Mouse (Mus musculus) hindbrain, embryonic 11.5 days (tissue): ENCODE data around the gene Dpp6. TPM values are rescaled to one million over a fixed set of nuclear protein-coding genes. Genes with fewer than 3 reads are reported as not detected.

Experiments
- ATAC-seq: fragments of 200-750 bp; cut with Nextera tagmentation; 2 replicates; pipeline ENCODE4 v1.8.0; 2017; ENCODE audit warnings: mild to moderate bottlenecking, moderate TSS enrichment, moderate library complexity; ENCODE audit not compliant: low FRiP score
- DNase-seq: peaks from one replicate; pipeline ENCODE4 v3.0.0-alpha.2; 2015; ENCODE audit warnings: low spot score
- H3K27ac ChIP-seq: fragments of 300-500 bp; sonication (generic); 2 replicates; pipeline ENCODE4 v1.5.1; 2014; ENCODE audit warnings: mild to moderate bottlenecking, low read depth, low read length
- H3K27me3 ChIP-seq: fragments of 300-500 bp; sonication (generic); 2 replicates; pipeline ENCODE4 v1.6.1; 2014; ENCODE audit warnings: mild to moderate bottlenecking, low read length, moderate library complexity, mixed read lengths; ENCODE audit not compliant: control insufficient read depth, insufficient read depth
- H3K36me3 ChIP-seq: fragments of 300-500 bp; sonication (generic); 2 replicates; pipeline ENCODE4 v1.6.1; 2014; ENCODE audit warnings: mild to moderate bottlenecking, low read length, moderate library complexity, mixed read lengths; ENCODE audit not compliant: control insufficient read depth, insufficient read depth
- H3K4me1 ChIP-seq: fragments of 300-500 bp; sonication (generic); replicated peaks from 2 replicates; pipeline ENCODE4 v1.6.1; 2014; ENCODE audit warnings: low read length, mixed read lengths; ENCODE audit not compliant: control insufficient read depth, insufficient read depth
- H3K4me2 ChIP-seq: fragments of 300-500 bp; sonication (generic); replicated peaks from 2 replicates; pipeline ENCODE4 v1.6.1; 2014; ENCODE audit warnings: mild to moderate bottlenecking, low read depth, low read length
- H3K4me3 ChIP-seq: fragments of 300-500 bp; sonication (generic); 2 replicates; pipeline ENCODE4 v1.5.1; 2014; ENCODE audit warnings: low read depth, low read length
- H3K9ac ChIP-seq: fragments of 300-500 bp; sonication (generic); 2 replicates; pipeline ENCODE4 v1.6.1; 2014; ENCODE audit warnings: low read depth, low read length
- H3K9me3 ChIP-seq: fragments of 300-500 bp; sonication (generic); 2 replicates; pipeline ENCODE4 v1.6.1; 2016; ENCODE audit warnings: low read length; ENCODE audit not compliant: control insufficient read depth
- WGBS: fragments of 180-500 bp; shearing (Covaris S2); extraction: QIAGEN DNeasy Blood & Tissue Kit; methylation state at CpG from one replicate; pipeline ENCODE4 v1.1.7; 2014; 5-methylcytosine and 5-hydroxymethylcytosine counted together
- polyA plus RNA-seq: library from polyadenylated mRNA; unstranded; fragments of >200 nt; fragmentation: Nextera tagmentation; extraction: Ambion mirVana; gene quantifications from 2 replicates; pipeline ENCODE4 v1.2.1, GENCODE M21; 2014

The Dpp6 gene
- polyA plus RNA-seq, 1 experiment from 2014 or later: 13.8 TPM

- Histone ChIP-seq H3K27ac (no peak overlapping the region), H3K9me3 (no peaks in the 10 kb centered on the region), H3K36me3 (no peaks in the 10 kb centered on the region), H3K4me2 (no peak overlapping the region), H3K4me1 (no peaks in the 10 kb centered on the region), H3K4me3 (no peak overlapping the region), H3K27me3 (no peaks in the 10 kb centered on the region), H3K9ac (no peak overlapping the region)
- DNase-seq (no peak), ATAC-seq (no peak)
- WGBS: 76% methylated on average over 4 of the region's 4 CpGs
Observed at GRCm38 (mm10) chr5:27060114-27060513, 243.1 kb downstream of the Dpp6 start.

GRCm38 (mm10) chr5:27063871-27064270, 246.9 kb downstream of the Dpp6 start:
- Histone ChIP-seq H3K4me1 (no peaks in the 10 kb centered on the region), H3K9ac (no peak overlapping the region), H3K27ac (no peak overlapping the region), H3K4me3 (no peak overlapping the region), H3K27me3 (no peaks in the 10 kb centered on the region), H3K9me3 (no peaks in the 10 kb centered on the region), H3K36me3 (no peaks in the 10 kb centered on the region), H3K4me2 (no peak overlapping the region)
- 83% methylated on average over 1 of the region's 1 CpGs for WGBS
- no peak for ATAC-seq
- DNase-seq: no peak

GRCm38 (mm10) chr5:27066837-27067236, 249.8 kb downstream of the Dpp6 start:
- H3K4me1 ChIP-seq: no peaks in the 10 kb centered on the region
- DNase-seq (no peak), ATAC-seq (no peak)
- H3K27ac ChIP-seq: no peak overlapping the region
- H3K4me3 ChIP-seq: no peak overlapping the region
- no peaks in the 10 kb centered on the region for H3K27me3 ChIP-seq
- no peak overlapping the region for H3K4me2 ChIP-seq
- no peaks in the 10 kb centered on the region for H3K9me3 ChIP-seq
- no peaks in the 10 kb centered on the region for H3K36me3 ChIP-seq
- WGBS: 86% methylated on average over 4 of the region's 4 CpGs
- H3K9ac ChIP-seq: no peak overlapping the region

GRCm38 (mm10) chr5:27075131-27075591, 258.2 kb downstream of the Dpp6 start:
- WGBS: 22% methylated on average over 8 of the region's 8 CpGs
- no peaks in the 10 kb centered on the region for H3K27me3 ChIP-seq
- no peak overlapping the region for H3K4me3 ChIP-seq
- DNase-seq: peak; percentile 76
- no peak overlapping the region for H3K4me2 ChIP-seq
- H3K27ac ChIP-seq: no peak overlapping the region
- H3K4me1 ChIP-seq: no peaks in the 10 kb centered on the region
- no peaks in the 10 kb centered on the region for H3K36me3 ChIP-seq
- no peaks in the 10 kb centered on the region for H3K9me3 ChIP-seq
- peak; percentile 47 for ATAC-seq
- H3K9ac ChIP-seq: no peak overlapping the region

GRCm38 (mm10) chr5:27076046-27076445, 259.0 kb downstream of the Dpp6 start:
- no peak for ATAC-seq
- Histone ChIP-seq H3K27ac (no peak overlapping the region), H3K4me2 (no peak overlapping the region), H3K4me1 (no peaks in the 10 kb centered on the region), H3K27me3 (no peaks in the 10 kb centered on the region), H3K9me3 (no peaks in the 10 kb centered on the region), H3K9ac (no peak overlapping the region), H3K36me3 (no peaks in the 10 kb centered on the region), H3K4me3 (no peak overlapping the region)
- 44% methylated on average over 1 of the region's 1 CpGs for WGBS
- DNase-seq: peak; percentile 10

GRCm38 (mm10) chr5:27077821-27078220, 260.8 kb downstream of the Dpp6 start:
- 70% methylated on average over 1 of the region's 1 CpGs for WGBS
- no peaks in the 10 kb centered on the region for H3K36me3 ChIP-seq
- no peak overlapping the region for H3K9ac ChIP-seq
- DNase-seq (no peak), ATAC-seq (no peak)
- H3K4me1 ChIP-seq: no peaks in the 10 kb centered on the region
- H3K4me2 ChIP-seq: no peak overlapping the region
- H3K9me3 ChIP-seq: no peaks in the 10 kb centered on the region
- no peak overlapping the region for H3K27ac ChIP-seq
- no peak overlapping the region for H3K4me3 ChIP-seq
- no peaks in the 10 kb centered on the region for H3K27me3 ChIP-seq

- H3K4me3 ChIP-seq: no peak overlapping the region
- no peaks in the 10 kb centered on the region for H3K4me1 ChIP-seq
- H3K9ac ChIP-seq: no peak overlapping the region
- H3K27ac ChIP-seq: no peak overlapping the region
- no peaks in the 10 kb centered on the region for H3K36me3 ChIP-seq
- DNase-seq (no peak), ATAC-seq (no peak)
- no peaks in the 10 kb centered on the region for H3K27me3 ChIP-seq
- H3K4me2 ChIP-seq: no peak overlapping the region
- 83% methylated on average over 1 of the region's 1 CpGs for WGBS
- no peaks in the 10 kb centered on the region for H3K9me3 ChIP-seq
Observed at GRCm38 (mm10) chr5:27081275-27081674, 264.3 kb downstream of the Dpp6 start.

GRCm38 (mm10) chr5:27083762-27084161, 266.8 kb downstream of the Dpp6 start:
- no peak for ATAC-seq
- Histone ChIP-seq H3K27ac (no peak overlapping the region), H3K27me3 (no peaks in the 10 kb centered on the region), H3K4me1 (no peaks in the 10 kb centered on the region), H3K4me2 (no peak overlapping the region), H3K9ac (no peak overlapping the region), H3K4me3 (no peak overlapping the region), H3K36me3 (no peaks in the 10 kb centered on the region), H3K9me3 (no peaks in the 10 kb centered on the region)
- 80% methylated on average over 4 of the region's 4 CpGs for WGBS
- DNase-seq: no peak

GRCm38 (mm10) chr5:27108221-27108620, 291.2 kb downstream of the Dpp6 start:
- Histone ChIP-seq H3K27ac (no peak overlapping the region), H3K36me3 (no peaks in the 10 kb centered on the region), H3K4me1 (no peaks in the 10 kb centered on the region), H3K4me3 (no peak overlapping the region), H3K9me3 (no peaks in the 10 kb centered on the region), H3K27me3 (no peaks in the 10 kb centered on the region), H3K4me2 (no peak overlapping the region), H3K9ac (no peak overlapping the region)
- ATAC-seq: no peak
- 100% methylated on average over 1 of the region's 1 CpGs for WGBS
- no peak for DNase-seq
